Mouse (Mus musculus): ENCODE data around the gene Acp5.

GRCm38 (mm10) chr9:22162305-22162704 lies 26.8 kb upstream of the Acp5 start:
- no peak for TF ChIP-seq POLR2A (IDR thresholded peaks at IDR 0.05; ENCODE audit: borderline replicate concordance, control insufficient read depth, low read depth, low read length)
- TF ChIP-seq CTCF (IDR thresholded peaks at IDR 0.05; ENCODE audit: control insufficient read depth, insufficient read depth, low read length): no peak
